Mouse (Mus musculus) brown adipose tissue, adult 24 weeks (tissue): ENCODE data around the gene Zfp706. TPM values are rescaled to one million over a fixed set of nuclear protein-coding genes. Genes with fewer than 3 reads are reported as not detected.

Source experiments
- H3K27ac ChIP-seq: fragments of 200-500 bp; replicated peaks from 2 replicates; pipeline ENCODE4 v1.5.1; 2012; ENCODE audit warnings: low read depth, mild to moderate bottlenecking, low read length
- H3K4me1 ChIP-seq: fragments of 200-500 bp; 2 replicates; pipeline ENCODE4 v1.6.1; 2012; ENCODE audit warnings: low read length, mixed read lengths; ENCODE audit not compliant: control insufficient read depth, insufficient read depth, insufficient read length
- H3K4me3 ChIP-seq: fragments of 200-500 bp; 2 replicates; pipeline ENCODE4 v1.5.1; 2012; ENCODE audit warnings: low read depth, mild to moderate bottlenecking, low read length, moderate library complexity; ENCODE audit not compliant: insufficient read depth
- polyA plus RNA-seq: library from polyadenylated mRNA; stranded (reverse); fragments of >200 nt; gene quantifications from 2 replicates; pipeline ENCODE4 v1.2.4, GENCODE M21; 2012; ENCODE audit not compliant: missing spikeins, insufficient read depth, insufficient read length

Gene Zfp706
- polyA plus RNA-seq, 1 experiment = 112 TPM

DNA sequence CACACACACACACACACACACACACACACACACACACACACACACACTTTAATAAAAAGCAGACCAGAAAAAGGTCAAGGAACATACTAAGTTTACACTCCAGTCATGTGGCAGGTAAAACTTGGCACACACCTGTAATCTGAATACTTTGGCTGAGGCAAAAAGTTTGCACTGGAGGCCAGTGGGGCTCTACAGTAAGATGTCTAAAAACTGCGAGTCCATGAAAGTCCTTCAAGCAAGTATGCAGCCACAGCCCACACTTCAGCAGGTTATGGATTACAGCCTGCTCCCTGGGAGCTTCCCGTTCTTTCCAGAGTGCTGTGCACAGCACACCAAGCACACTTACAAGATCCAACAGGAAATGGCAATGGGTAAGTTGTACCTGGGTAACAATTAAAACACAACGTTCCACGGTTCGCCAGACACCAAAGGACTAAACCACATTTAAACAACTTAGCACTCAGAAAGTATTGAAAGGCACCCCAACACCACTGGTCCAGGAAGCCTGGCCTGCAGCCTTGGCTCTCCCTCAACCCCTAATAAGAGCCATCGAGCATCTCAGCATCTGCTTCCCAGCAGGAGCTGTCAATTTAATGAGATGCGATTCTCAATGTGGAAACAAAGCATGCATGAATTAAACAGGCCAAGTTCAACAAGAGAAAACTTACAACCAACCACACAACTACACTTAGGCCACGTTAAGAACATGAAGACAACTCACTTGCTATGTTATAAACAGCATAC, 14.0 kb downstream of the Zfp706 start:
- no peak overlapping the region for H3K4me3 ChIP-seq
- no peaks in the 10 kb centered on the region for H3K4me1 ChIP-seq
- no peak overlapping the region for H3K27ac ChIP-seq

GRCm38 (mm10) chr15:36991353-36991752, 16.2 kb downstream of the Zfp706 start:
- Histone ChIP-seq H3K4me1 (no peaks in the 10 kb centered on the region), H3K27ac (no peak overlapping the region), H3K4me3 (no peak overlapping the region)

- no peaks in the 10 kb centered on the region for H3K4me1 ChIP-seq
- H3K27ac ChIP-seq = no peak overlapping the region
- H3K4me3 ChIP-seq = no peak overlapping the region
Observed at GRCm38 (mm10) chr15:36989922-36990321, 17.7 kb downstream of the Zfp706 start.

DNA sequence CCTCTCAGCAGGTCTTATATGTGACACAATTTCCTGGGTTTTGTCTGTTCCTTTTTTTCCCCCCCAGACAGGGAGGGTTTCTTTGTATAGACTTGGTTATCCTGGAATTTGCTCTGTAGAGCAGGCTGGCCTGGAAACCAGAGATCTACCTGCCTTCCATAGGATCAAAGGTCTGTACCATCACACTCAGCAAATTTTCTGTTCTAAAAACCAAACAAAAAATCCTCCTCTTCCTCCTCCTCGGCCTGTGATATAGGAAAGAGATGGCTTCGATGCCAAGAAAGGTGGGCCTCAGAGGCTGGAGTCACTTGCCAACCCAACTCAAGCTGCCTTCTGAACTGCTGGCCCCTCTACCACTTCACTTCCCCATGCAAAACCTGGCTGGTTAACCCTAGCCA, 18.9 kb downstream of the Zfp706 start:
- no peak overlapping the region for H3K27ac ChIP-seq
- no peaks in the 10 kb centered on the region for H3K4me1 ChIP-seq
- H3K4me3 ChIP-seq = no peak overlapping the region

GRCm38 (mm10) chr15:36987976-36988717, 19.4 kb downstream of the Zfp706 start:
- no peak overlapping the region for H3K4me3 ChIP-seq
- no peaks in the 10 kb centered on the region for H3K4me1 ChIP-seq
- no peak overlapping the region for H3K27ac ChIP-seq

DNA sequence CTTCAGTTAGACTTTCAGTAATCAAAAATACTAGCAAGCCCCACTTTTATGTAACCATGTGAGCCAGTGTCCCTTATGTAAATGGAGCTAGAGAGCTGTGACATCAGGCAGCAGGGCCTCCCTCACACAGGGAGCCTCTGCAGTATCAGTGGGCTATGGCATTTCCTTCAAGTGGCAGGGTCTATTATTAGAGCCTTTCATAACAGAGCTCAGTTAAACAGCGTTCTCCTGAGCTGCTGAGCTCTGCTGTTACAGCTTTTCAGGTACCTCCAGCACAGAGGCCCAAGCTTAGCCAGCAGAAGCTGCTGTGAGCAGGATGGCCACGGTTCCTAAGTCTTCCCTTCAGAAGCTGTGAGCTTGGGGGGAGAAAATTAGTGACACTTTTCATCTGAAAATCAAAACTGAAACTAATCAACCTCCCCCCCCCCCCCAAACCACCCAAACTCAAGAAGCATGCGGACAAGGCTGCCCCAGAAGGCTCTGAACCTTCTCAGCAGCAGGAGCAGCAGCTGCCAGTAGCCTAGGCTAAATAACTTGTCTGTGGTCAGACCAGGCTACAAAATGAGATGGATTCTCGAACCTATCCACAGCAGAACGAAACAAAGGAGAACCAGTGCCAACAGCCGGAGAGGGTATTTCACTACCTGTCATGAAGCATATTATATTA, 20.2 kb downstream of the Zfp706 start:
- Histone ChIP-seq H3K4me1 (no peaks in the 10 kb centered on the region), H3K4me3 (no peak overlapping the region), H3K27ac (no peak overlapping the region)

DNA sequence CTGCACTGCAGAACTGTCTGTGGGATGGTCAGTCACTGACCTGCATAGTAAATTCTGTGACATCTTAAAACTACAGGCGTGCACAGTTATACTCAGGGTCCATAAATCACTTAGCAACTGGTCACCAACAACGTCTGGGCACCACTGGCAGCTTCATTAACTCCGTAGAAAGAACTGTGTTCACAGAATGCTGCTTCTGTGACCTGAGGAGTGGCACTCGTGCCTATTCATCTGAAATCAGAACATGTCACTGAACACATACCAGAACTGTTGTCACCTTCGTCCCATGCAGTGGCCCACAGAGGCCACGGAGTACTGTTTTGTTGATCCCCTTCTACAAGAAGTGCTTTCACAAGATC, 22.0 kb downstream of the Zfp706 start:
- Histone ChIP-seq H3K4me3 (no peak overlapping the region), H3K4me1 (no peaks in the 10 kb centered on the region), H3K27ac (no peak overlapping the region)

- Histone ChIP-seq H3K4me3 (no peak overlapping the region), H3K27ac (no peak overlapping the region), H3K4me1 (peaks cover 4% of the 10 kb centered on the region; the same call in 1 of the 2 replicates)
Observed at GRCm38 (mm10) chr15:36984921-36985566, 22.5 kb downstream of the Zfp706 start.

GRCm38 (mm10) chr15:36983455-36983854, 24.1 kb downstream of the Zfp706 start:
- no peak overlapping the region for H3K27ac ChIP-seq
- no peak overlapping the region for H3K4me3 ChIP-seq
- peaks cover 8% of the 10 kb centered on the region for H3K4me1 ChIP-seq

- H3K4me1 ChIP-seq = peaks cover 8% of the 10 kb centered on the region
- 0 out of 2 replicates have a peak overlapping the region, but pooled peaks have one; percentile 37 for H3K4me3 ChIP-seq
- no peak overlapping the region for H3K27ac ChIP-seq
Observed at GRCm38 (mm10) chr15:36980238-36980637, 27.3 kb downstream of the Zfp706 start.

DNA sequence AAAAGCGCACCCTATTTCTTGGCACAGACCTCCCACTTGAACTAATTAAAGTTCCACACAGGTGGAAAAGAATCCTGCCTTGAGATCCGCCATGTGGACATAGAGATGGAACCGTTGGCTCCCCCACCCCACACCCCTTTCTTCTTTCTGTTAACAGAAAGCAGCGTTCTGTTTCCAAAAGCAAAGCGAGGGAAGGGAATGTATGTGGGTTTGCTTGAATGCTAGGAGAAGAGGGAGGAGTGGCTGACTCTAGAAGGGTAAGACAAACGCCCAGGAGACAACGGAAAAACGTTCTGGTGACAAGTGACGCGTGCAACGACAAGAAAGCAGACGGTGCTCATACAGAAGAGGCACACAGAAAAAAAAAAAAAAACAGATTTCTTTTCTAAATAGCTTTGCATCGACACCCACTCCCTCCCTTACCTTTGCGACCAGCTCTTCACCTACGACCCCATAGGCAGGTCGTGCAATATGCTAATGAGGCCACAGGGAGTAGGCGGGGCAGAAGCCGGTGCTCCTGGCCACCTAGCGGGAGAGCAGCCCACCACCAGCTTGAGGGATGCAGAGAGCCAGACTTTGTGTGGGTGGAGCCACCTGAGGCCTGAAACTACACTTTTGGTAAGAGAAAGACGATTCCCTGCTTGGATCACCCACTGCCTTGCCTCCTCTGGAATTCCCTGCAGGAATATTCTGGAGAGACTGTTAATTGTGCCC, 27.9 kb downstream of the Zfp706 start:
- H3K27ac ChIP-seq = no peak overlapping the region
- H3K4me1 ChIP-seq = peaks cover 8% of the 10 kb centered on the region

GRCm38 (mm10) chr15:36979159-36979487, 28.4 kb downstream of the Zfp706 start:
- no peak overlapping the region for H3K27ac ChIP-seq
- no peak overlapping the region for H3K4me3 ChIP-seq
- peaks cover 8% of the 10 kb centered on the region for H3K4me1 ChIP-seq

More for the DNA sequence above, 27.9 kb downstream of the Zfp706 start:
- peak overlapping the region; percentile 37 for H3K4me3 ChIP-seq

GRCm38 (mm10) chr15:36977823-36978222, 29.8 kb downstream of the Zfp706 start:
- H3K4me3 ChIP-seq = no peak overlapping the region
- H3K4me1 ChIP-seq = peaks cover 8% of the 10 kb centered on the region
- H3K27ac ChIP-seq = no peak overlapping the region

- H3K4me3 ChIP-seq = no peak overlapping the region
- H3K27ac ChIP-seq = no peak overlapping the region
- peaks cover 8% of the 10 kb centered on the region for H3K4me1 ChIP-seq
Observed at GRCm38 (mm10) chr15:36975690-36976089, 31.9 kb downstream of the Zfp706 start.

- no peak overlapping the region for H3K27ac ChIP-seq
- peaks cover 6% of the 10 kb centered on the region for H3K4me1 ChIP-seq
- no peak overlapping the region for H3K4me3 ChIP-seq
Observed at GRCm38 (mm10) chr15:36975256-36975620, 32.3 kb downstream of the Zfp706 start.
